ENCODE assay signal across 8 mouse cellular contexts in the genomic region with DNA sequence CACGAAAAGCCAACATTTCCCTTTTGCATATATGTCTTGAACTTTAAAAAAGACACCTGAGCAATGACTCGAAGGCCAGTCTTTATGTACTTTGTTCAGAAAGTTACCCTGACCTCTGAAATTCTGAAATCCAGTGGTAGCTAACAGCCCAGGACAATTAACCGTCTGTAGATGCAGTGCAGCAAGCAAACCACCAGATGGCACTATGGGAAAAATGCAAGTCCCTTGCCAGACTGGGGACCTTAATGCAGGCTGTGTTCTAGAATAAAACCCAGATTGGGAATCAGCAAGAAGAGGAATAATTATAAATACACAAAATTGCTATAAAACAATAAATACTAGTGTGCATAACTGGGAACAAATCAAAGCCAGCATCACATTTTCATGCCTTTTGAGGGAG. TPM values are rescaled to one million over a fixed set of nuclear protein-coding genes. Genes with fewer than 3 reads are reported as not detected.
DNase-seq lines count a peak whose midpoint lies in the region; TF ChIP-seq lines count a peak whose summit lies in the region.
"Had no signal": no experiment of that assay in that cellular context is flagged by ENCODE, and none has a peak within 500 bp of the region (broad histone marks: within the 10 kb centered on the region; RNA-seq: fewer than 3 reads in every experiment).

No protein-coding gene starts in this region.

- 38% methylated on average over 3 of the region's 3 CpGs for WGBS in lung, adult 2 months

- H3K4me1 ChIP-seq in ES-Bruce4 (ENCODE audit: control insufficient read depth, insufficient read depth, low read length) = no peaks in the 10 kb centered on the region
- no peaks in the 10 kb centered on the region for H3K4me1 ChIP-seq in lung, adult 2 months (ENCODE audit: control insufficient read depth, insufficient read depth, low read length)

- no peaks in the 10 kb centered on the region for H3K36me3 ChIP-seq in ES-Bruce4 (ENCODE audit: control insufficient read depth, insufficient read depth, low read length, poor library complexity, severe bottlenecking)
- H3K36me3 ChIP-seq: limb, embryonic 12.5 days had no signal

- TF ChIP-seq EP300 in ES-Bruce4 (IDR thresholded peaks at IDR 0.05; ENCODE audit: insufficient read depth, low read depth, low read length) = no peak

- no peak overlapping the region for H3K9ac ChIP-seq in ES-Bruce4 (ENCODE audit: low read depth, poor library complexity, severe bottlenecking)
- H3K9ac ChIP-seq: limb, embryonic 12.5 days had no signal

- no peaks in the 10 kb centered on the region for H3K27me3 ChIP-seq in ES-Bruce4 (ENCODE audit: control insufficient read depth, insufficient read depth, low read length, poor library complexity, severe bottlenecking)

- H3K9me3 ChIP-seq in ES-Bruce4 (replicated peaks; ENCODE audit: control insufficient read depth, insufficient read depth, low read length, poor library complexity, severe bottlenecking) = no peaks in the 10 kb centered on the region
- H3K9me3 ChIP-seq: limb, embryonic 12.5 days had no signal

- peak; percentile 56 for TF ChIP-seq CTCF in ES-Bruce4 (IDR thresholded peaks at IDR 0.05; ENCODE audit: low read depth, low read length)
- TF ChIP-seq CTCF in lung, adult 2 months (IDR thresholded peaks at IDR 0.05; ENCODE audit: insufficient read depth, low read length) = peak; percentile 75

- DNase-seq in CD4-positive helper T cell, adult 2 months (ENCODE audit: low read depth, low spot score) = peak; percentile 64
- DNase-seq in c-Kit-positive CD71-positive TER-119-negative erythroid progenitor cells, embryonic 14.5 days (ENCODE audit: low read depth) = peak; percentile 8
- peak; percentile 68 to 76 for DNase-seq in frontal cortex, postnatal 36 days (ENCODE audit: low spot score in 2 of 2)
- peak; percentile 68 to 77 for DNase-seq in kidney, postnatal 25 days
- peak; percentile 62 for DNase-seq in lung, adult 2 months
- peak; percentile 75 to 83 for DNase-seq in right cerebral cortex, adult 2 months (ENCODE audit: low spot score in 2 of 2)

- H3K4me3 ChIP-seq in ES-Bruce4 (ENCODE audit: low read depth, low read length) = no peak overlapping the region
- H3K4me3 ChIP-seq in lung, adult 2 months (replicated peaks; ENCODE audit: extremely low read depth, low read depth, low read length) = no peak overlapping the region
- H3K4me3 ChIP-seq: limb, embryonic 12.5 days had no signal

- H3K27ac ChIP-seq in ES-Bruce4 (ENCODE audit: insufficient read depth, low read length) = no peak overlapping the region
- H3K27ac ChIP-seq: limb, embryonic 12.5 days had no signal

- no peak for TF ChIP-seq POLR2A in ES-Bruce4 (IDR thresholded peaks at IDR 0.05; ENCODE audit: insufficient read depth, low read length)
- TF ChIP-seq POLR2A in lung, adult 2 months (IDR thresholded peaks at IDR 0.05; ENCODE audit: borderline replicate concordance, extremely low read depth, low read depth, low read length) = no peak

RNA-seq across cellular contexts. Expression of a gene that starts 58.3 kb away (rescaled TPM):
- polyA plus RNA-seq in ES-Bruce4 (2011; ENCODE audit: insufficient read depth, insufficient read length, low read depth, missing spikeins) = 13.1 and 17.3 TPM in 2 replicates
- polyA plus RNA-seq in lung, adult 2 months (2012; rRNA removed) = 7.0 and 10.0 TPM in 2 replicates

Comparison
In these comparisons a context has a peak if more than half of its experiments do, and no peak if none do; other contexts are left out.
1. DNase-seq: peak in every context shown above with its lines; median percentile 79 in right cerebral cortex, adult 2 months; 72 in kidney, postnatal 25 days; 72 in frontal cortex, postnatal 36 days; 64 in CD4-positive helper T cell, adult 2 months; 62 in lung, adult 2 months; 8 in c-Kit-positive CD71-positive TER-119-negative erythroid progenitor cells, embryonic 14.5 days.